Mouse (Mus musculus): Measurements from ENCODE around the gene Smgc.
"Not testable (repeated sequence)": the region's sequence is repeated elsewhere in the genome, so short reads cannot be mapped to it uniquely, and the experiment has no call there.

Smgc gene

GRCm38 (mm10) chr15:91837965-91838364, at the start of gene Smgc:
Gene Smgc, plus strand, starts transcription at chr15:91838265.
- no peak for DNase-seq

GRCm38 (mm10) chr15:91788338-91788737, 49.7 kb upstream of the Smgc start:
- no peak for DNase-seq

GRCm38 (mm10) chr15:91806463-91806862, 31.6 kb upstream of the Smgc start:
- no peak for DNase-seq

GRCm38 (mm10) chr15:91835319-91835718, 2.7 kb upstream of the Smgc start:
- no peak for DNase-seq

GRCm38 (mm10) chr15:91864130-91864529, 26.1 kb downstream of the Smgc start:
- DNase-seq: not testable (repeated sequence)

GRCm38 (mm10) chr15:91900245-91900644, 62.2 kb downstream of the Smgc start:
- DNase-seq: peak; percentile 26 to 66

GRCm38 (mm10) chr15:91907046-91907445, 69.0 kb downstream of the Smgc start:
- peak; percentile 18 to 33 for DNase-seq
